Mouse (Mus musculus) urinary bladder, postnatal 14 days (tissue): Measurements from ENCODE around the gene Esr1.

ENCODE experiments used
- DNase-seq: peaks from one replicate; pipeline ENCODE4 v3.0.0; 2021; ENCODE audit warnings: low spot score

Gene Esr1

GRCm38 (mm10) chr10:4620596-4621504 lies 9.5 kb downstream of the Esr1 start:
- DNase-seq, result peak; percentile 84

GRCm38 (mm10) chr10:4621505-4621815 lies 10.1 kb downstream of the Esr1 start:
- DNase-seq, result peak; percentile 20

- DNase-seq, result no peak
Measured at GRCm38 (mm10) chr10:4623319-4623718, 11.9 kb downstream of the Esr1 start.

GRCm38 (mm10) chr10:4624581-4624980 lies 13.2 kb downstream of the Esr1 start:
- DNase-seq, result no peak

GRCm38 (mm10) chr10:4625300-4625699 lies 13.9 kb downstream of the Esr1 start:
- DNase-seq, result no peak

GRCm38 (mm10) chr10:4626432-4626831 lies 15.0 kb downstream of the Esr1 start:
- no peak for DNase-seq

- no peak for DNase-seq
Measured at GRCm38 (mm10) chr10:4626996-4627395, 15.6 kb downstream of the Esr1 start.

- DNase-seq, result no peak
Measured at GRCm38 (mm10) chr10:4627415-4627814, 16.0 kb downstream of the Esr1 start.

GRCm38 (mm10) chr10:4629314-4629713 lies 17.9 kb downstream of the Esr1 start:
- no peak for DNase-seq

GRCm38 (mm10) chr10:4632211-4632704 lies 20.9 kb downstream of the Esr1 start:
- DNase-seq, result no peak

- DNase-seq, result no peak
Measured at GRCm38 (mm10) chr10:4633287-4634030, 22.1 kb downstream of the Esr1 start.

- DNase-seq, result no peak
Measured at GRCm38 (mm10) chr10:4635740-4636139, 24.3 kb downstream of the Esr1 start.

- DNase-seq, result no peak
Measured at GRCm38 (mm10) chr10:4646074-4646473, 34.7 kb downstream of the Esr1 start.

- DNase-seq, result no peak
Measured at GRCm38 (mm10) chr10:4646851-4647250, 35.5 kb downstream of the Esr1 start.

GRCm38 (mm10) chr10:4665380-4665779 lies 54.0 kb downstream of the Esr1 start:
- DNase-seq, result no peak

- DNase-seq, result no peak
Measured at GRCm38 (mm10) chr10:4667006-4667405, 55.6 kb downstream of the Esr1 start.

- DNase-seq, result no peak
Measured at GRCm38 (mm10) chr10:4670053-4670452, 58.7 kb downstream of the Esr1 start.

- DNase-seq, result no peak
Measured at GRCm38 (mm10) chr10:4671876-4672275, 60.5 kb downstream of the Esr1 start.

- DNase-seq, result no peak
Measured at GRCm38 (mm10) chr10:4673311-4673816, 62.0 kb downstream of the Esr1 start.

- DNase-seq, result peak; percentile 44
Measured at GRCm38 (mm10) chr10:4674983-4675592, 63.7 kb downstream of the Esr1 start.

- DNase-seq, result no peak
Measured at GRCm38 (mm10) chr10:4683106-4683505, 71.7 kb downstream of the Esr1 start.

- DNase-seq, result no peak
Measured at GRCm38 (mm10) chr10:4683711-4684265, 72.4 kb downstream of the Esr1 start.
